Mouse (Mus musculus) CD8-positive naive resting alpha-beta T cell, adult 2 months (primary cell): Measurements from ENCODE around the gene Nudt5.

ENCODE experiments used
- DNase-seq, 2 experiments: peaks; one replicate each; pipeline ENCODE4 v3.0.0; 2022; ENCODE audit warnings: low read depth in 2 of 2, low spot score in 2 of 2

Nudt5 gene

GRCm38 (mm10) chr2:5844873-5845631 lies at the start of gene Nudt5, which contains the start of gene Cdc123:
Gene Nudt5 (plus strand): TSS chr2:5845019.
Gene Cdc123 (minus strand): TSS chr2:5845164.
- peak; percentile 76 to 79 for DNase-seq

GRCm38 (mm10) chr2:5797816-5798672 lies 46.8 kb upstream of the Nudt5 start:
- no peak for DNase-seq

GRCm38 (mm10) chr2:5801182-5801640 lies 43.6 kb upstream of the Nudt5 start:
- no peak for DNase-seq

- no peak for DNase-seq
Observed at GRCm38 (mm10) chr2:5801927-5802590, 42.8 kb upstream of the Nudt5 start.

GRCm38 (mm10) chr2:5804440-5805045 lies 40.3 kb upstream of the Nudt5 start:
- DNase-seq = no peak

- no peak for DNase-seq
Observed at GRCm38 (mm10) chr2:5805228-5805627, 39.6 kb upstream of the Nudt5 start.

- DNase-seq = peak in 1 of 2 experiments; percentile 12
Observed at GRCm38 (mm10) chr2:5806201-5806600, 38.6 kb upstream of the Nudt5 start.

- DNase-seq = no peak
Observed at GRCm38 (mm10) chr2:5810036-5810718, 34.6 kb upstream of the Nudt5 start.

GRCm38 (mm10) chr2:5811235-5811782 lies 33.5 kb upstream of the Nudt5 start:
- no peak for DNase-seq

- no peak for DNase-seq
Observed at GRCm38 (mm10) chr2:5821264-5821663, 23.6 kb upstream of the Nudt5 start.

GRCm38 (mm10) chr2:5822449-5822848 lies 22.4 kb upstream of the Nudt5 start:
- no peak for DNase-seq

- DNase-seq = no peak
Observed at GRCm38 (mm10) chr2:5824213-5824612, 20.6 kb upstream of the Nudt5 start.

GRCm38 (mm10) chr2:5824685-5825084 lies 20.1 kb upstream of the Nudt5 start:
- DNase-seq = no peak

GRCm38 (mm10) chr2:5825265-5825913 lies 19.4 kb upstream of the Nudt5 start:
- DNase-seq = no peak

- no peak for DNase-seq
Observed at GRCm38 (mm10) chr2:5840815-5841214, 4.0 kb upstream of the Nudt5 start.

GRCm38 (mm10) chr2:5844181-5844872 lies 492 bp upstream of the Nudt5 start:
- no peak for DNase-seq

- no peak for DNase-seq
Observed at GRCm38 (mm10) chr2:5845826-5846225, 1.0 kb downstream of the Nudt5 start.

- DNase-seq = no peak
Observed at GRCm38 (mm10) chr2:5851116-5851515, 6.3 kb downstream of the Nudt5 start.

GRCm38 (mm10) chr2:5851866-5852265 lies 7.0 kb downstream of the Nudt5 start:
- DNase-seq = no peak
